Mouse (Mus musculus) neural tube, embryonic 10.5 days (tissue): ENCODE results near the gene Fbxw4.

Experiments used
- DNase-seq: peaks from one replicate; pipeline ENCODE4 v3.0.0-alpha.2; 2017; ENCODE audit warnings: low spot score; ENCODE audit errors: extremely low spot score

Fbxw4 gene

DNA sequence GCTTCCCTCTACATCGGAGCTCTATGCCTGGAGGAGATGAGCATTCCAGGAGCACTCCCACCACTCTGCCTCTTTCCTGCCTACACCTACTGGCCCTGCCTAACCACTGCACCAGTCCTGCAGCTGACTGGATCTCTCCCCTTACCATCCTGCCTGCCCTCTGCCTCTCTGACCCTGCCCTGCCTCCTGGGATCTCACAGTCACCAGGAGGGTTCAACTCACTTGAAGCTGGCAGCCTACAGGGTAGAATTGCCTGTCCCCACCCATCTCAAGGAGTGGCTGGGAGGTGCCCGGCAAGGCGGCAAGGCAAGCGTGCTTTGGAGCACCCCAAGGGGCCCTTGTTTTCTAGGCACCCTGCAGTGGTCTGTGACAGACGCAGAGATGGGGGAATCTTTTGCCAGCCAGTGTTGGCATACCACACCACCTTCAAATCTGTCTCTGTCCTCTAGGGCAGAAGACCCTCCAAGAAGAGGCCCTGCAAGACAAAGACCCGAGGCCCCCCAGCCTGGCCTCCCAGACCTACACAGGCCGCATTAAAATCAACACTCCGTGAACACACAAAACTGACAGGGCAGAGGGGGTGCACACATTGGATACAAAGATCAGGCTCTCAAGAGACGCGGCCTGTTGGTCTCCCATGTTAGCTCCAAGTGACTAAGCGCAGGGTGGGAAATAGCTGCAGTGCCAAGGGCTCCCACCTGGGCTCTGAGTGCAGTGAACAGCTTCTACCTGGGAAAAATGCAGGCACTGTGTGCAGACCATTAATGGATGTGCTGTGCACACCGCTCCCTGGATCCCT, 44.5 kb downstream of the Fbxw4 start:
- no peak for DNase-seq

DNA sequence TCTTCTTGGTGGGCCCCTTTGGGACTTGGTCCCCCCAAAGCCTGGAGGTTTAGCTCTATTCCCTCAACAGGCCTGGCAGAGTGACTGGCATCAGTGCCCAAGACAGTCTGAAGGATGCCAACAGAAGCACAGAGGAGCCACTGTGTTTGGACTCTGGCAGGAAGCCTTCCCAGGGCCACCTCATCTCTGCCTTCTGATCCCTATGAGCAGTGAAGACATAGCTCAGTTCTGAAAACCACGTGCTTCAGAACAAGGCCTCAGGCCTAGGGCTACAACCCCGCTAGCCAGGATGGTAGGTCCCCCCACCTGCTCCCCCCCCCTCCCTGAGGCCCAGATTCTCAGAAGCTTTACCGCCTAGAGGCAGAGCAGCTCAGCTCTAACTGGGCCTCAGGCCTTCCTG, 45.2 kb downstream of the Fbxw4 start:
- no peak for DNase-seq

DNA sequence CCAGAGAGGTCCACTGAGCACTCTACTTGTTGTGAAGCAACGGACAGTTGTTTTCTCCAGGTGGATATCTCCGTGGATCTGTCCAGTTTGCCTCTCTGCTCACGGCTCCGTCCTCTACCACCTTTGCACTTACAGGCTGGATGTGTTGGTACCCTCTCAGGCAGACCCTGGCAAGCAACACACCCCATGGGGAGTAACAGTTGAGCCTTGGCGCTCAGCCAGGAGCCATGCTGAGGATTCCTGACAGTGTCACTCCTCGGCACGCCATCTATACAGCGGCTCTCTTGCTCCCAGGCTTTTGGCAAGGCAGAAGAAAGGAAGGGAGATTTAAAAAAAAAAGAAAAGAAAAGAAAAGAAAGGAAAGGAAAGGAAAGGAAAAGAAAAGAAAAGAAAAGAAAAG, 45.7 kb downstream of the Fbxw4 start:
- no peak for DNase-seq

DNA sequence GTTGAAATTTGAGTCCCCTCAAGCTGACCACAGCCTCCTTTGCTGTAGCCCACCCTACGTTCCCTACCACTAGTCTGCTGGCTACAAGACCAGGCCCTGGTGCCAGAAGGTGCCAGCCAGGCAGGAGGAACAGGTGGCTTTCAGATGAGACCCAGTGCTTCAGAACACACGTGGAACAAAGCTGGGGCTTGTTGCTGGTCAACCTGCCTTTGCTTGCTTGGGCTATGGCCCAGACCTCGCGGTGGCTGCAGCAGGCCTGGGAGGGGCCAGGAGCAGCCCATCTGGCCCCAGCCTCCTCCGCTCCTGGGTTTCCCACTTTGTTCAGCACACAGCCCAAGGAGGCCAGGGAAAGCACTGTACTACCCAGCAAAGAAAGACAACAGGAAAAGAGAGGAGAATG, 49.3 kb downstream of the Fbxw4 start:
- no peak for DNase-seq

DNA sequence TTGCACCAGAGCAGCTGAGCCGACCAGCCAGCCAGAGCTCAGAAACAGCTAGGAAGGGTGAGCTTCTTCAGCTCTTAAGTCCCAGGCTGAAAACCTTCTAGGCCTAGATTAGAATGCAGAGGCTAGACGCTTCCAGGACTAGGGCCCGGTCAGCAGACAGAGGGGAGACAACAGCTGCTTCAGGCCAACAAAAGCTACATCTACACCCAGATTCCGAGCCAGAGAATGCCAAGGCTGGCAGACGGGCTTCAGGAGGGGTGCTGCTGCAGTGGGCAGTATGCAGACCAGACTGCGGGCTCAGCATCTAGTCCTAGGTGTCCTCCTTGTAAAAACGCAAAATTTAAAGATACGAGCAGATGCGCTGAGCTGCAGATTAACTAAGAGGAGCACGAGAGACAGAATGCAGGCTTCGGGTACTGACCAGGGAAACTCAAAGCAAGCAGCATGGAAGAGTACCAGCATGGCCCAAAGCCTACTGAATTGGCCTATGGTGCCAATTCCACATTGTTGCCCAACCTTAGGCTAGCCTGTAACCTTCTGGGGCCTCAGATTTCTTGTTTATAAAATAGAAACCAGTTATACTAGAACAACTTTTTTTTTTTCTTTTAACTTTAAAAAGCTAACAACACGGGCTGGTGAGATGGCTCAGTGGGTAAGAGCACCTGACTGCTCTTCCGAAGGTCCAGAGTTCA, 51.3 kb downstream of the Fbxw4 start:
- DNase-seq: no peak

DNA sequence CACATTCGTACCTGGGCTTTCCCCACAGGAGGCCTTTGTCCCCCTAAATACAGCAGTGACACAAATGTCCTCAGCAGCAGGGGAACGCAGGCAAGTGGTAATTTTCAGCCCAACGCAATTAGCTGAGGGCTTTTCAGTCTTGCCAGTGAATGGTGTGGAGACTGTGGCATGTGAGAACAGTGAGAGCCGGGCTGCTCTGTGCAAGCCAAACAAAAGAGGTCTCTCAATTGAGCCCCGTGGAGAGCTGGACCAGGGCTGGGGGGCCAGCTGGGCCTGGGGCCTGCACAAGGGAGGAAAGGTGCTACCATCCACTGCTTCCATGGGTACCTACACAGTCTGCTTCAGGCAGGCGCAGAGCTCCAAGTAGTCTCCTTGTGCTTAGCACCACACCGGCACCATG, 52.6 kb downstream of the Fbxw4 start:
- DNase-seq: no peak

DNA sequence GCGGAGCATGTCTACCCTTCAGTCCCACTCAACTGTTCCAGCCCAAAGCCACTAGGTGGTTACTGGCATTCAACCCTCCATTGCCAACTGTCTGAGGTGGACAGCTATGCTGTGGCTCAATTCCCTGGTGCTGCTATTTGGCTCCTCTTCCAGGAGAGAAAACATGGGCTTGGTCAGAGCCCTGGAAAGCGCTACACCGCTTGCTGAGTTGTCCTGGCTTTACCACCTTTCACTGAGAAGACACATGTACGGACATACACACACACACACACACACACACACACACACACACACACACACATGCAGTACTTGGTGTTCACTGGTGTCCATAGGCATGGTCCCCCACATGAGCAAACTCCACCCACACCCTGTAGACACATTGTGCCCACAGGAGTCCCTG, 53.4 kb downstream of the Fbxw4 start:
- no peak for DNase-seq

DNA sequence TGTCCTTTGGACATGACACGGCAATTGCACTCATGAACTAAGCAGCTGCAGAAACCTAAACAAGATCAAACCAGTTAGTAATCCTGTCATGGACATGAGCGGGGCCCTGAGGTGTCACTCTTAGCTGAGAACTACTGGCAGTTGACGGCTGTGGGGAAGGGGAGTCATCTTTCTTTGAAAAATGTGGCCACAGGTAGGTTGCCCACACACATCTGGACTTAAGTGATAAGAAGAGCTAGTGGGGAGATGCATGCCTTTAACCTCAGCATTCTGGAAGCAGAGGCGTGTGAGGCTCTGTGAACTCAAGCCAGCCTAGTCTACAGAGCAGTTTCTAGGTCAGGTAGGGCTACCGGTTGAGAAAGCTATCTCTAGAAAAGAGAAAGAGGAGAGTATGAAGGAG, 57.5 kb downstream of the Fbxw4 start:
- no peak for DNase-seq

DNA sequence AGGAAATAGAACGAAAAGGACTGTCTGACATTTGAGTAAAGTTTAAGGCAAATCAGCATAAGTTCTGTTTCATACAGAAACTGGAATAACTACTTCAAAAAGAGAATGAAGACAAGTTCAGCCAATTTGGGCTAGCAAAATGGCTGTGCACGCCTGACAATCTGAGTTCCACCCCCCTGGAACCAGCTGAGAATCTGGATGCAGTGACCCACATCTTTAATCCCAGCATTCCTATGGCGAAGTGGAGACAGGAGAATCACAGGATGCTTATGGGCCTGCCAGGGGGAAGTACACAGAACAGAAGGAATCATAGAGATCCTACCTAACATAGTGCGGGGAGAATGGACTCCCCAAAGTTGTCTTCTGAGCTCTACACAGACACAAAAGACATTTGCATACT, 63.0 kb downstream of the Fbxw4 start:
- DNase-seq: no peak

DNA sequence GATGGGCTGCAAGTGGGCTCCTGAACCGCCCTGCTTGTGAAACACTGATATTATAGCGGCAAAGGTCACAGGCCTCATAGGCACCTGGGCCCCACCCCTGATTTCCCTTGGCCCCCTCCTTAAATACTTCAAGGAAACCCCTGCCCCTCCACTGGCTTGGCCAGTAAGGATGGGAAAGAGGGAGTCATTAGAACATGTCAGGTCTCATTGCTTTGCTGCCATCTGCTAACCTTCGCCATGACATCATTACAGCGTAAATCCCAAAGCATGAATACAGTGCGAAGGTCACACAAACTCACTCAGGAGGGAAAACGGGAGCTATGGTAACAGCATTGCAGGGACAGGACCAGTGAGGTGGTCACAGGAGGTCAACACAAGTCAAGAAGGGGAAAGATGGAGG, 63.7 kb downstream of the Fbxw4 start:
- DNase-seq: no peak

DNA sequence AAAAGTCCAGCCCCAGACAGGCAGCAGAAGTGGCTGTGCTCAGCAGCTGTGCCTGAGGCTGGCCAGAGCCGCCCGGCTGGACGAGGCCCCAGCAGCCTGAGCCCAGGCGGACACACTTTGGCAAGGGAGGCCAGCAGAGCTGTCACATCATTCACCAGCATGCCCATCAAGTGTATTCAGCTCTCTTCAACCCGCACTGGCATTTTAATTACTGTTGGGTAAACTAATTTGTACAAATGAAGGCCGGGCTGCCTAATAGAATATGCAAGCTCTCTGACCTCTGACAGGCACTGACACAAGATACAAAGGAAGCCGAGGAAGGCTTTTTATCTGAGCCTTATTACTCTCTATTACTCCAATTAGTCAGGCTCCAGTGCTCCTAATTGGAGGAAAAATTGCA, 64.1 kb downstream of the Fbxw4 start:
- no peak for DNase-seq

DNA sequence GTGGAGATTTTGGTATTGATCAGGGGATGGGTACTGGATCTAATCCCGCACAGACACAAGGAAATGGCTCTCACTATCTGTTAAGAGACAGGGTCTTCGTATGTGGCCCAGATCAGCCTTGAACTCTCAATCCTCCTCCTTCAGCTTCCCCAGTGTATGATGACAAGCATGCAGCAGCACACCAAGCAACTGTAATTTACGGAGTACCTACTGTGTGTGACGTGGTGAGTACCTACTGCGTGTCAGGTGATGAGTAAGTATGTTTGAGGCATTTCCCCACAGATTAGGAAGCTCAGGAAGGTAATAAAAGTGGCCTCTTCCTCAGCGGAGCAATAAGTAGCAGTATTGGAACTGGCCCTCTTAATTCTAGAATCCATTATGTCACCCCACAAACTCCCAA, 64.6 kb downstream of the Fbxw4 start:
- no peak for DNase-seq

DNA sequence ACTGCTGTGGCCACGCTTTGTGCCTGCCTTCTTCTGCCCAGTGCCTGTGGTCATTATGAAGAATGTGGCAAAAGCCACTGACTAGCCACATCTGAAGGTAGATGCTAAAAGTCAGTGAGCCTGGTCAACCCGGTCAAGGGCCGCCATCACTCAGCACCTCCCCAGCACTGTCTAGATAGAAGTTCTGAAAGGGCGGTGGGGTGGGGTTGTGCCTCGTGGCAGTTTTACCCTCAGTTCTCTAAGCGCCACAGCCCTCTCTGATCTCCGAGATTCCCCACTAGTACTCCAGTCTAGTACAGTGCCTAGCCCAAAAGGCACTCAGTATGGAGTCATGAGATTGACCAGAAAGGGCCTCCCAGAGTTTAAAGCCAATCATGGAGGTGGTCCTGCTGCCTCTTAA, 66.0 kb downstream of the Fbxw4 start:
- DNase-seq: no peak

DNA sequence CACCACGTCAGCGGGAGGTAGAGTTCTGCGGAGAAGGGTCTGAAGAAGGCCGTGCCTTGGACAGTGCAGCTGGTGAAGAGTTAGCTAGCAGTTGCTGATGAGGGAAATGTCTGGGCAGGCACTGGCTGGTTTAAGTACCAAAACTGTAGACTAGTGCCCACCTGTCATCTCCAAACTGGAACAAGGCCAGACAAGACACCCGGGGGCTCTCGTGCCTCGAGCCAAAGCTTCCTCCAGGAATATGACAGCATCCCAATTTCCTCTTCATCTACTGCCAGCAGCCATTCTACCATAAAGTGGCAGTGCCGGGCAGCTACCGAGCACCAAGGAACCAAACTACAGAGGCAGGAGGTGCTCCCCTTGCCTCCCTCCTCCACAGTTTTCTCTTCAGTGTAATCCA, 67.2 kb downstream of the Fbxw4 start:
- no peak for DNase-seq

DNA sequence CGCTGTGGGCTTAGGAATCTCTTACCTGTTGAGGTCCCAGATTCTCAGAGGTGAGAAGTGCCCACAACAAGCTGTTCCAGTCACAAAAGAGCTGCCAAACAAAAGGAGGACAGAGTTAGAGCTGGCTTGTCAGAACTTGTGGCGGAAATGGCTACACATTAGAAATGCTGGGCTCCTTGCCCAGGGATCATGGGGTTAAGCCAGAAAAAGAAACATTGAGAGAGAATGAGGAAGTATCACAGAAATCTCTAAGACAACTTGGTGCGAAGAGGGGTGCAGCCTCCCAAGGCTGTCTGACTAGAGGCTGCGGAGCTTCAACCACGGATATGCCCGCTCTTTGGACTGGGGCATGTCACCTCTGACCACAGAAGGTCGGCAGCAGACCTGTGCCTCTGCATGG, 68.4 kb downstream of the Fbxw4 start:
- no peak for DNase-seq

DNA sequence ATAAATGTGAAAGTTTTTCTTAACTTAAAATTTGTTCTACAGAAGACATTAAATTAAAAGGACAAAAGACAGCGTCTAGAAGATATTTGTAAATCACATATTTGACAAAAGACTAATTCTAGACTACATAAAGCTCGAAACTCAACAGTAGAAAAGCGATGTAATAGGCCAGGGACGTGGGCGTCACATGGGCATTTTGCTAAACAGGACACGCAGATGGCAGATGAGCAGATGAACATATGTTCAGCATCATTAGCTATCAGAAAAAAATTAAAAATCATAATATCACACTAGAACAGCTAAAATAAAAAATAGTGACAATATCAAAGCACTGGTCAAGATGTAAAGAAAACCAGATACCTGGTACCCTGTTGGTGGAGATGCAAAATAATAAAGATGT, 70.4 kb downstream of the Fbxw4 start:
- DNase-seq: no peak

DNA sequence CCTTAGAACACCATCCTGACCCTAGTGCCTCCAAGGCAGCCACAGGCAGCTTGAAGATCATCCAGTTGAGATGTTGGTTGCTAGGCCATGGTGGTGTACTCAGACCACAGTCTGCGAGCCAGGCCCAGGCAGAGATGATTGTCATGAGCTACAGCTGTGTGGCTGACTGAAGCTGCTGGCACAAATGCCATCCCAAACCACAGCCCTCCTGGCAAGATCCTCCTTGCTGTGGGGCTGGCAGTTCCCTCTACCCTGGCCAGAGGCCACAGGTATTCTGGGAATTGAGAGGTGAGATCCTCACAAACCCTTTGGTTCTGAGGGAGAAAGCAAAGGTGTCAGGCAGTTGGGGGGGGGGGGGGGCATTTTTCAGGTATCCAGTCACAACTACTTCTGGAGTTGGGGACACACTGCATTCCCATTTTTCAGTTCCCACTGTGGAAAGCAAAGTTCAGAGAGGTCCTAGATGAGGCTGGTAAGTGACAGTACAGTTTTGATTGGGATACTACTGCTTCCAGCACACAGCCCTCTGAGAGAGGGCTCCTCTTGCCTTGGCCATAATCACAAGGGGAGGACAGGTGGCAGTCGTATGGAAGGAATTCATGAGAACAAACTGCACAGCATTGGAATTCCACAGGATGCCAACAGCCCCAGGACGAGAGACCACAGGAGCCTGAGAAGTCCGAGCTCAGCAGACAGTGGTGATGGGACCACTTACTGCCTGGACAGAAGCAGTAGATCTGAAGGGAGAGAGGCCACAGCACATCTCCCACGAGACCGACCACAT, 72.4 kb downstream of the Fbxw4 start:
- no peak for DNase-seq

DNA sequence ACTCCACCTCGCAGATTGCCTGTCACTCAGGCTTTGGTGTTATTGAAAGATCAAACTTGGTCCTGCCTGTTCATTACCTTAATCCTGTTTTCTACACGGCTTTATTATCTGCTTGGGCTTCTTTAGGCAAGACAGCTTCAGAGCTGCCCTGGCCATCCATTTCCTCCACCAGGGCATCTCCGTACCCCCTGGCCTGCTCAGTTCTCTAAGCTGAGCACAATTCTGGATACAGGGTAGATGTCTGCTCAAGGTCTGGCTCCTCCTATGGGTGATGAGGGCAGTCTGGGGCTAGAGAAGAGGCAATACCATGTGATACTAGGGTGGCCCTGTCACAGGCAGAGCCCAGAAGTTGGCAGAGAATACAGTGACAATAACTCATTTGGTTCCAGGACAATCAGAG, 73.3 kb downstream of the Fbxw4 start:
- DNase-seq: no peak

DNA sequence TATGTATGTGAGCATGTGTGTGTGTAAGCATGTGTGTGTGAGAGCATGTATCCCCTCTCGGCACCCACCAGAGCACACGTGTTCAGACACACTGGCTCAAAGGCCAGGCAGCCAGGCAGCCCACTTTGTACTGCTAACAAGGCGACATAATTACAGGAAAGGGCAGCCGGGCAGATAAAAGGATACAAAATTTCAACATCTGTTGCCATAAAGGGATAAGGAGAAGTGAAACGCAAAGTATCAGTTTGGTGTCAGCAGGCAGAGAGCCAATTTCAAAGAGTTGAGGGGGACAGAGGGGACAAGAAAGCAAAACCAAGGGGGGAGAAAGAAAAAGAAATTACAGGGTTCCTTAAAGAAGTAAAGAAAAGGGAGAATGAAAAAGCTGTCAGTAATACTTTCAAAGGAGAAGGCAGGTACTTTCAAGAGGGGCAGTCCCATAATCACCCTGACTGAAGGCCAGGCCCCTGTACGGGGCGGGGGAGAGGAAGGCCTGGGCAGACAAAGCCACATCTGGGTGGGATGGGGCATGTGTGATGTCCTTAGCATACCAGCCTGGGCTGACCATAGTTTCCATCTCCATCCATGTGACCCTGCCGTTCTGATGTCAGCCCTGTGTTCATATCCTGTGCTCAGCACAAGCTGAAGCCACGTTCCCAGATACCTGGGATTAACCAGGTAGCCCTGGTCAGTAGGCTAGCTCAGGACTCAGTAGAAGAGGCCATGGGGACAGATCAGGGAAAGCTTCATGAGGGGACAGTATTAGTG, 75.1 kb downstream of the Fbxw4 start:
- DNase-seq: no peak

DNA sequence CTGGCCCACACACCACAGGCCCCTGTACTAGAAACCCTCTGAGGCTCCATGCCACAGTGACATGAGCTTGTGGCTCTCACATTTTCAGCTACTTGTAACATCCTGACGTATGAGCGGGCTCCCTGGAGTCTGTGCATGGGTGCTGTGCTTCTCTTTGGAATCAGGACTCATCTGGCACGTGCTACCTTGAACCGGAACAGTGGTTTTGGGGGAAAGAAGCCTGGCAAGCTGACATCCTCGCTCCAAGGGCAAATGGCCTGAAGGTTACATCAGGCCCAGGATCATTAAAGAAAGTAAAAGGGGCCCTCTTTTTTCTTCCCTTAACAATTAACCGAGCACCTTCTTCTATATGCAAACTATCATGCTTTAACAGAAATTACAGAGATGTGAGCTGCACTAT, 77.0 kb downstream of the Fbxw4 start:
- DNase-seq: no peak

DNA sequence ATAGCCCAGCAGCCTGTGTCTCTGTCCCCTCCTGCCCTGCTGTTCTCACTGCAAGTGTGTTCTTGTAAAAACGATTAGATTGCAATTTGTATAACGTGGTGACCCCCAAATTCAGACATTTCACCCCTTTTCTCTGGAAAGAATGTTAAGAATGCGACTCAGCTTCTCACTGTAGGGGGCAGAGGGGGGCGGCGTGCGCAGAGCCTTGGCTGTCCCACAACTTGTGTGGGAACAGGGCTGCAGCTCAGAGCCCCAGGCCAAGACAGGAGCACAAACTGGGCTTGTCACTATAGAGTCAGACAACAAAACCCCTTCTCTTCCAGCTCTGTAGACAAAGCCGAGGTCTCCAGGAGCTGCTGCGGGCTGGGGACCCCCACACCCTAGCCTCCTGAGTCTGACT, 78.0 kb downstream of the Fbxw4 start:
- DNase-seq: no peak

DNA sequence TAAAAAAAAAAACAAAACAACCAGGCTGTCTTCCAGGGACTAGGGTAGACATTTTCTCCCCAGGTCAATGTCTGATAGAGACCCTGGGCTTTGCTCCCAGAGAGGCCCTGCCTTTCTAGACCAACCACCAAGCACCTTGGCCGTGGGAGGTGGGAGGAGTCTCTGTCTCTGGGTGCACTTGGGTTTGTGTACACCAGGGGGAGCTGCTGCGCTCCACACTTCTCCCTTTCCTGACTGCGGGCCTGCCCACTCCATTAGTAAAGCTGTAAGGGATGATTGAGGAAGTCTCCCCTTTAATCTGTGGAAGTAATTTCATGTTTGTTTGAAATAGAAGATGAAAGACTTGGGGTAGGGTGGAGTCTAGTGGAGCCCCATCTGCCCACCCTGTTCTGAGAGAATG, 78.9 kb downstream of the Fbxw4 start:
- DNase-seq: no peak
